8 mouse cellular contexts compared by ENCODE assay signal in the genomic region with DNA sequence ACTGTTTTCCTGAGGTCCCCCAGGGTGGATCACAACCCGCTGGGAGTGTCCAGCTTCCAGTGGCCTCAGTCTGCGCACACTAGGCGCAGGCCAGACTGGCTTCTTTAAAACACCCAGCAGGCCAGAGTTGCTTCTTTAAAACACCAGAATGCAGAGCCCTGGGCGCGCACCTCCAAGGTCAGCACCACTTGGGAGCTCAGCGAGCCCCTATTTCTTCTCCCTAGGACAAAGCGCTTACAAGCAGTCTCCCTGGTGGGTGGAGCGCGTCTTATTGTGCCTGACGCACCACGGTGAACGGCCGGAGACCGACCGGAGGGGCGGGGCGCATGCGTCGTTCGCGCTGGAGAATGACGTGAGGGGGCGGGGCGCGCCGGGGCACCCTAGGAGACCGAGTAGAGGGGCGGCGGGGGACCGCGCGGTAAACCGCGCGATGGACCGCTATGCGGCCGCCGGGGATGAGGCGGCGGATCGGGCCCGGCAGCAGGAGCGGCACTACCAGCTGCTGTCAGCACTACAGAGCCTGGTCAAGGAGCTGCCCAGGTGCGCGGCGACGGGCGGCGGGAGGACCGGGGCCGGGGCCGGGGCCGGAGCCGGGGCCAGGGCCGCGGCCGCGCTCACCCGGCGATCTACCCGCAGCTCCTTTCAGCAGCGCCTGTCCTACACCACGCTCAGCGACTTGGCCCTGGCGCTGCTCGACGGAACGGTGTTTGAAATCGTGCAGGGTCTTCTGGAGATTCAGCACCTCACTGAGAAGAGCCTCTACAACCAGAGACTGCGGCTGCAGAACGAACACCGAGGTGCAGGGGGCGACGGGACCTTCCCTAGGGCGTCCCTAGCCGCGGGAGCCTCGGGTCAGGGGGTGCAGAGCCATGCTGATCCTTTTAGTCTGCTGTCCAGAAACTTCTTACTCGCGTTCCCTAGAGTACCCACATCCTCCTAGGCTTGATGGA. TPM values are rescaled to one million over a fixed set of nuclear protein-coding genes. Genes with fewer than 3 reads are reported as not detected.
A peak's percentile ranks its signal among the peaks of the same experiment; 100 is the strongest.
DNase-seq lines count a peak whose midpoint lies in the region; ATAC-seq and TF ChIP-seq lines count a peak whose summit lies in the region.

No protein-coding gene starts in this region.

- intact Hi-C loops in heart, adult 2 months (cut with DNase I): no loop called here

- TF ChIP-seq POLR2A in heart, adult 2 months (IDR thresholded peaks at IDR 0.05; ENCODE audit: insufficient read depth, low read depth, low read length): peak; percentile 93

- H3K27ac ChIP-seq in embryonic facial prominence, embryonic 13.5 days: peak overlapping the region; percentile 93
- peak overlapping the region; percentile 88 for H3K27ac ChIP-seq in heart, adult 2 months
- peak overlapping the region; percentile 94 for H3K27ac ChIP-seq in limb, embryonic 12.5 days
- peak overlapping the region; percentile 98 for H3K27ac ChIP-seq in midbrain, embryonic 14.5 days (replicated peaks; ENCODE audit: low read depth, low read length)

- H3K4me1 ChIP-seq in embryonic facial prominence, embryonic 13.5 days: peaks cover 16% of the 10 kb centered on the region
- H3K4me1 ChIP-seq in heart, adult 2 months (ENCODE audit: control insufficient read depth, insufficient read depth, low read length): peaks cover 1% of the 10 kb centered on the region; the same call in 1 of the 2 replicates
- H3K4me1 ChIP-seq in limb, embryonic 12.5 days (replicated peaks): peaks cover 16% of the 10 kb centered on the region
- peaks cover 14% of the 10 kb centered on the region for H3K4me1 ChIP-seq in midbrain, embryonic 14.5 days (ENCODE audit: control insufficient read depth, insufficient read depth, low read length)

- DNase-seq in 416B (ENCODE audit: low read depth): peak; percentile 90
- DNase-seq in adrenal gland, postnatal 4 days (ENCODE audit: low spot score in 2 of 2): peak; percentile 82 to 87
- peak; percentile 94 to 95 for DNase-seq in heart, adult 2 months
- peak; percentile 91 to 95 for DNase-seq in kidney, adult 8-10 months
- DNase-seq in midbrain, embryonic 14.5 days: peak; percentile 98
- peak; percentile 74 for DNase-seq in spleen, adult 12 weeks (ENCODE audit: low spot score)

- TF ChIP-seq CTCF in heart, adult 2 months (IDR thresholded peaks at IDR 0.05): no peak

- H3K27me3 ChIP-seq in embryonic facial prominence, embryonic 13.5 days: no peaks in the 10 kb centered on the region
- H3K27me3 ChIP-seq in heart, adult 2 months (ENCODE audit: control insufficient read depth, insufficient read depth, low read length): no peaks in the 10 kb centered on the region
- H3K27me3 ChIP-seq in limb, embryonic 12.5 days: 0 out of 2 replicates have a peak, but pooled peaks cover 3% of the 10 kb centered on the region
- H3K27me3 ChIP-seq in midbrain, embryonic 14.5 days (ENCODE audit: control insufficient read depth, insufficient read depth, low read length): no peaks in the 10 kb centered on the region

- no peaks in the 10 kb centered on the region for H3K9me3 ChIP-seq in embryonic facial prominence, embryonic 13.5 days
- no peaks in the 10 kb centered on the region for H3K9me3 ChIP-seq in limb, embryonic 12.5 days
- H3K9me3 ChIP-seq in midbrain, embryonic 14.5 days (ENCODE audit: control insufficient read depth, low read length): no peaks in the 10 kb centered on the region

- H3K4me3 ChIP-seq in embryonic facial prominence, embryonic 13.5 days: peak overlapping the region; percentile 93
- peak overlapping the region; percentile 72 for H3K4me3 ChIP-seq in heart, adult 2 months
- peak overlapping the region; percentile 83 for H3K4me3 ChIP-seq in limb, embryonic 12.5 days (replicated peaks)
- H3K4me3 ChIP-seq in midbrain, embryonic 14.5 days (replicated peaks; ENCODE audit: low read depth, low read length): peak overlapping the region; percentile 98

- peak; percentile 93 for ATAC-seq in embryonic facial prominence, embryonic 13.5 days (ENCODE audit: insufficient number of reproducible peaks, insufficient read depth, low FRiP score, low TSS enrichment, low read depth)
- peak; percentile 90 for ATAC-seq in limb, embryonic 12.5 days (ENCODE audit: insufficient number of reproducible peaks, insufficient read depth, low FRiP score, low TSS enrichment, low read depth)
- peak; percentile 97 for ATAC-seq in midbrain, embryonic 14.5 days (ENCODE audit: low FRiP score, low TSS enrichment)

- peak overlapping the region; percentile 93 for H3K9ac ChIP-seq in embryonic facial prominence, embryonic 13.5 days
- H3K9ac ChIP-seq in heart, adult 2 months (ENCODE audit: low read depth, low read length): peak overlapping the region; percentile 95
- peak overlapping the region; percentile 90 for H3K9ac ChIP-seq in limb, embryonic 12.5 days (replicated peaks)
- H3K9ac ChIP-seq in midbrain, embryonic 14.5 days (replicated peaks; ENCODE audit: low read length): peak overlapping the region; percentile 93

- peak overlapping the region; percentile 82 for H3K4me2 ChIP-seq in embryonic facial prominence, embryonic 13.5 days
- H3K4me2 ChIP-seq in limb, embryonic 12.5 days: peak overlapping the region; percentile 86
- peak overlapping the region; percentile 80 for H3K4me2 ChIP-seq in midbrain, embryonic 14.5 days (ENCODE audit: low read length)

- H3K79me2 ChIP-seq in heart, adult 2 months (replicated peaks; ENCODE audit: control insufficient read depth, insufficient read depth, low read length): no peaks in the 10 kb centered on the region

- 0 out of 2 replicates have a peak, but pooled peaks have one; percentile 23 for TF ChIP-seq EP300 in heart, adult 2 months (IDR thresholded peaks at IDR 0.05; ENCODE audit: insufficient read depth, low read depth, low read length)

- 1% methylated on average over 66 of the region's 81 CpGs for WGBS in embryonic facial prominence, embryonic 13.5 days
- WGBS in heart, adult 2 months: under 1% methylated on average over 81 of the region's 81 CpGs
- under 1% methylated on average over 80 of the region's 81 CpGs for WGBS in limb, embryonic 12.5 days
- under 1% methylated on average over 81 of the region's 81 CpGs for WGBS in midbrain, embryonic 14.5 days

- H3K36me3 ChIP-seq in embryonic facial prominence, embryonic 13.5 days: peaks cover 34% of the 10 kb centered on the region
- peaks cover 2% of the 10 kb centered on the region; the same call in 1 of the 2 replicates for H3K36me3 ChIP-seq in heart, adult 2 months (ENCODE audit: control insufficient read depth, insufficient read depth, low read length)
- peaks cover 35% of the 10 kb centered on the region for H3K36me3 ChIP-seq in limb, embryonic 12.5 days
- H3K36me3 ChIP-seq in midbrain, embryonic 14.5 days (ENCODE audit: control insufficient read depth, insufficient read depth, low read length): peaks cover 32% of the 10 kb centered on the region

RNA-seq across cellular contexts. Expression of a gene that starts 13.7 kb away (rescaled TPM):
- total RNA-seq in adrenal gland, postnatal 4 days (2021): 10 to 100 TPM; 52.6 to 57.4 TPM
- 118 and 123 TPM in 2 replicates for polyA plus RNA-seq in embryonic facial prominence, embryonic 13.5 days (2015; fragmentation: Nextera tagmentation; extraction: Ambion mirVana)
- total RNA-seq in heart, adult 2 months (2021): 10 to 100 TPM; 41.4 TPM
- 46.7 and 48.8 TPM in 2 replicates for polyA plus RNA-seq in heart, adult 2 months (2012; rRNA removed)
- 134 and 135 TPM in 2 replicates for polyA plus RNA-seq in limb, embryonic 12.5 days (2016; fragmentation: Nextera tagmentation; extraction: Ambion mirVana)
- 157 and 187 TPM in 2 replicates for polyA plus RNA-seq in midbrain, embryonic 14.5 days (2014; fragmentation: Nextera tagmentation; extraction: Ambion mirVana)

RNA-seq across cellular contexts. Expression of a gene that starts 23.7 kb away (rescaled TPM):
- total RNA-seq in adrenal gland, postnatal 4 days (2021): 10 to 100 TPM; 13.8 to 19.0 TPM
- polyA plus RNA-seq in embryonic facial prominence, embryonic 13.5 days (2015; fragmentation: Nextera tagmentation; extraction: Ambion mirVana): 8.2 and 10.5 TPM in 2 replicates
- 10 to 100 TPM; 18.8 to 23.4 TPM for total RNA-seq in heart, adult 2 months (2021)
- polyA plus RNA-seq in heart, adult 2 months (2012; rRNA removed): 46.7 and 57.9 TPM in 2 replicates
- 13.1 and 13.8 TPM in 2 replicates for polyA plus RNA-seq in limb, embryonic 12.5 days (2016; fragmentation: Nextera tagmentation; extraction: Ambion mirVana)
- 3.3 and 4.0 TPM in 2 replicates for polyA plus RNA-seq in midbrain, embryonic 14.5 days (2014; fragmentation: Nextera tagmentation; extraction: Ambion mirVana)

Comparison
In these comparisons a context has a peak if more than half of its experiments do, and no peak if none do; other contexts are left out.
1. Peak in every context shown above with its lines: DNase-seq, ATAC-seq, H3K4me3 ChIP-seq and H3K27ac ChIP-seq.